Mouse (Mus musculus): ENCODE measurements around the gene Enkur. TPM values are rescaled to one million over a fixed set of nuclear protein-coding genes. Genes with fewer than 3 reads are reported as not detected.
A peak's percentile ranks its signal among the peaks of the same experiment; 100 is the strongest.

The Enkur gene
- total and polyA plus RNA-seq, 2 experiments from 2014 or later = 3.8 TPM; not detected in 1

DNA sequence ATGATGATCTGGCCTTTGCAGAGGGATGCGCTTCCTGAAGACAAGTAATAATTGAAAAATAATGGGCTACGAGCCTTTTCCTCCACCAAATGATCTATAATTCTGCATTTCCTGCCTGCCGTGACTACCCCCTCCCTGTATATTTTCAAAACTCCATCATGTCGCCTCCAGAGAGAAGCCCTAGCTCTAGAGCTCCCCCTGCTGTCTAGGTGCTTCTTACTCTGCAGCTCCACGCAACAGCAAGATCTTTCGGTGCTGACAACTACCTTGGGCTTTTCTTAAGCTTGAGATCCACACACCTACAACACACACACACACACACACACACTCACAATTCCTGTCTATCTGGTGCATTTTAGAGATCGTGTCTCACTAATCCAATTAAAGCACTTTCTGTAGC is 17.6 kb downstream of the Enkur start:
- Histone ChIP-seq H3K4me2 (ENCODE audit: low read depth, low read length) (no peak overlapping the region), H3K27me3 (ENCODE audit: control insufficient read depth, insufficient read depth, low read length) (no peaks in the 10 kb centered on the region), H3K4me1 (ENCODE audit: control insufficient read depth, insufficient read depth) (no peaks in the 10 kb centered on the region), H3K4me3 (ENCODE audit: low read depth, low read length) (no peak overlapping the region), H3K9me3 (replicated peaks; ENCODE audit: control insufficient read depth, low read length) (no peaks in the 10 kb centered on the region), H3K36me3 (replicated peaks; ENCODE audit: control insufficient read depth, insufficient read depth, low read length) (no peaks in the 10 kb centered on the region), H3K27ac (ENCODE audit: low read depth) (no peak overlapping the region), H3K9ac (replicated peaks; ENCODE audit: low read depth, low read length) (no peak overlapping the region)
- TF ChIP-seq CTCF (IDR thresholded peaks at IDR 0.05; ENCODE audit: low read depth) = peak; percentile 67
- no peak for TF ChIP-seq EP300 (IDR thresholded peaks at IDR 0.05; ENCODE audit: low read depth)
- WGBS = 44% methylated on average over 7 of the region's 7 CpGs
- no peak for DNase-seq (ENCODE audit: low spot score)
- ATAC-seq (ENCODE audit: insufficient read depth, low read depth) = no peak

GRCm38 (mm10) chr2:21182811-21183210 is 22.4 kb downstream of the Enkur start:
- Histone ChIP-seq H3K4me1 (ENCODE audit: control insufficient read depth, insufficient read depth) (no peaks in the 10 kb centered on the region), H3K4me3 (ENCODE audit: low read depth, low read length) (no peak overlapping the region), H3K4me2 (ENCODE audit: low read depth, low read length) (no peak overlapping the region), H3K27me3 (ENCODE audit: control insufficient read depth, insufficient read depth, low read length) (no peaks in the 10 kb centered on the region), H3K36me3 (replicated peaks; ENCODE audit: control insufficient read depth, insufficient read depth, low read length) (no peaks in the 10 kb centered on the region), H3K9me3 (replicated peaks; ENCODE audit: control insufficient read depth, low read length) (no peaks in the 10 kb centered on the region), H3K27ac (ENCODE audit: low read depth) (no peak overlapping the region), H3K9ac (replicated peaks; ENCODE audit: low read depth, low read length) (no peak overlapping the region)
- ATAC-seq (ENCODE audit: insufficient read depth, low read depth) (no peak), DNase-seq (ENCODE audit: low spot score) (no peak)
- 45% methylated on average over 1 of the region's 1 CpGs for WGBS
- TF ChIP-seq EP300 (IDR thresholded peaks at IDR 0.05; ENCODE audit: low read depth) (no peak), CTCF (IDR thresholded peaks at IDR 0.05; ENCODE audit: low read depth) (no peak)

DNA sequence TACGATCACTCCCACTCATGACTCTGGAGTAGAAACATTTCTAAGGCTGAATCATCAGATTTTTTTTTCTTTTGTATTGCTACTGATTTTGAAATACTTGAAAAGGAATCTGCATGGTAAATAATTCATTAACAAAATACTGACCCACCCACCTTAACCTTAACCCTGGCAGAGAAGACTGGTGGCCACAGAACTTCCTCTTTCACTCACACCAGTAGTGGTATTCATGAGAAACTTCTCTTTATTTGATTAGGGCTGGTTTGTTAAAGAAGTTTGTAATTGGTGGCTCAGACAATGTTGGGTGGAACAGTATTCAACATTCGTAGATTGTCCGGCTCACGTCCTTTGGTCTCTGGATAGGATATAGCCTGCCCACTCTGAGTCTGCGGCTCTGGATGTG is 26.0 kb downstream of the Enkur start:
- TF ChIP-seq CTCF (IDR thresholded peaks at IDR 0.05; ENCODE audit: low read depth) (no peak), EP300 (IDR thresholded peaks at IDR 0.05; ENCODE audit: low read depth) (no peak)
- ATAC-seq (ENCODE audit: insufficient read depth, low read depth) (no peak), DNase-seq (ENCODE audit: low spot score) (no peak)
- no peaks in the 10 kb centered on the region for H3K36me3 ChIP-seq (replicated peaks; ENCODE audit: control insufficient read depth, insufficient read depth, low read length)
- no peak overlapping the region for H3K27ac ChIP-seq (ENCODE audit: low read depth)
- H3K27me3 ChIP-seq (ENCODE audit: control insufficient read depth, insufficient read depth, low read length) = no peaks in the 10 kb centered on the region
- no peaks in the 10 kb centered on the region for H3K4me1 ChIP-seq (ENCODE audit: control insufficient read depth, insufficient read depth)
- 89% methylated on average over 5 of the region's 5 CpGs for WGBS
- no peak overlapping the region for H3K4me2 ChIP-seq (ENCODE audit: low read depth, low read length)
- no peak overlapping the region for H3K4me3 ChIP-seq (ENCODE audit: low read depth, low read length)
- H3K9me3 ChIP-seq (replicated peaks; ENCODE audit: control insufficient read depth, low read length) = no peaks in the 10 kb centered on the region
- H3K9ac ChIP-seq (replicated peaks; ENCODE audit: low read depth, low read length) = no peak overlapping the region

GRCm38 (mm10) chr2:21172797-21173196 is 32.4 kb downstream of the Enkur start:
- Histone ChIP-seq H3K4me3 (ENCODE audit: low read depth, low read length) (no peak overlapping the region), H3K4me1 (ENCODE audit: control insufficient read depth, insufficient read depth) (no peaks in the 10 kb centered on the region), H3K36me3 (replicated peaks; ENCODE audit: control insufficient read depth, insufficient read depth, low read length) (no peaks in the 10 kb centered on the region), H3K27ac (ENCODE audit: low read depth) (no peak overlapping the region), H3K4me2 (ENCODE audit: low read depth, low read length) (no peak overlapping the region), H3K27me3 (ENCODE audit: control insufficient read depth, insufficient read depth, low read length) (no peaks in the 10 kb centered on the region), H3K9me3 (replicated peaks; ENCODE audit: control insufficient read depth, low read length) (0 out of 2 replicates have a peak, but pooled peaks cover 4% of the 10 kb centered on the region), H3K9ac (replicated peaks; ENCODE audit: low read depth, low read length) (no peak overlapping the region)
- no peak for DNase-seq (ENCODE audit: low spot score)
- ATAC-seq (ENCODE audit: insufficient read depth, low read depth) = no peak
- TF ChIP-seq CTCF (IDR thresholded peaks at IDR 0.05; ENCODE audit: low read depth) (no peak), EP300 (IDR thresholded peaks at IDR 0.05; ENCODE audit: low read depth) (no peak)
- 77% methylated on average over 3 of the region's 3 CpGs for whole genome bisulfite sequencing

- Histone ChIP-seq H3K9me3 (replicated peaks; ENCODE audit: control insufficient read depth, low read length) (0 out of 2 replicates have a peak, but pooled peaks cover 4% of the 10 kb centered on the region), H3K4me2 (ENCODE audit: low read depth, low read length) (no peak overlapping the region), H3K9ac (replicated peaks; ENCODE audit: low read depth, low read length) (no peak overlapping the region), H3K36me3 (replicated peaks; ENCODE audit: control insufficient read depth, insufficient read depth, low read length) (no peaks in the 10 kb centered on the region), H3K4me3 (ENCODE audit: low read depth, low read length) (no peak overlapping the region), H3K27me3 (ENCODE audit: control insufficient read depth, insufficient read depth, low read length) (no peaks in the 10 kb centered on the region), H3K4me1 (ENCODE audit: control insufficient read depth, insufficient read depth) (no peaks in the 10 kb centered on the region), H3K27ac (ENCODE audit: low read depth) (no peak overlapping the region)
- no peak for TF ChIP-seq EP300 (IDR thresholded peaks at IDR 0.05; ENCODE audit: low read depth)
- TF ChIP-seq CTCF (IDR thresholded peaks at IDR 0.05; ENCODE audit: low read depth) = no peak
- DNase-seq (ENCODE audit: low spot score) (no peak), ATAC-seq (ENCODE audit: insufficient read depth, low read depth) (no peak)
- WGBS = 71% methylated on average over 1 of the region's 1 CpGs
These were observed 37.2 kb downstream of the Enkur start for GRCm38 (mm10) chr2:21167916-21168315.

DNA sequence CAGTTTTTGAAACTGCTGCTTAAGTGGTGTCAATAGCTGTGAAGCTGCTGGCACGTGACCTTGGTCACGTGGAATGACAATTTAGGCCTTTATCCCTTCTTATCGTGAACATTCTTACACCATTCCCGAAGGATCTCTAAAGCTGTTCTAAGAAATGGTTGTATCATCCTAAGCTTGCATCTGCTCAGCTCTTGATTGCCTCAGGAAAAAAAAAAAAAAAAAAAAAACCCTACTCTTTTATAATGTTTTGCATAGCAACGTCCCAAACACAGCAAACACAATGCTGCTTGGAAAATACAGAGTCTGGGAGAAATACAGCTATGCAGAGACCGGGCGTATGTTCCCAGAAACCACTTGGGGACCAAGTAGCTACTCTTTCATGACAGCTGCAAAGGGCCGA is 40.9 kb downstream of the Enkur start:
- Histone ChIP-seq H3K27ac (ENCODE audit: low read depth) (no peak overlapping the region), H3K9ac (replicated peaks; ENCODE audit: low read depth, low read length) (no peak overlapping the region), H3K4me1 (ENCODE audit: control insufficient read depth, insufficient read depth) (no peaks in the 10 kb centered on the region), H3K27me3 (ENCODE audit: control insufficient read depth, insufficient read depth, low read length) (no peaks in the 10 kb centered on the region), H3K36me3 (replicated peaks; ENCODE audit: control insufficient read depth, insufficient read depth, low read length) (no peaks in the 10 kb centered on the region), H3K9me3 (replicated peaks; ENCODE audit: control insufficient read depth, low read length) (no peaks in the 10 kb centered on the region), H3K4me2 (ENCODE audit: low read depth, low read length) (no peak overlapping the region), H3K4me3 (ENCODE audit: low read depth, low read length) (no peak overlapping the region)
- DNase-seq (ENCODE audit: low spot score) (peak; percentile 30), ATAC-seq (ENCODE audit: insufficient read depth, low read depth) (peak; percentile 58)
- TF ChIP-seq EP300 (IDR thresholded peaks at IDR 0.05; ENCODE audit: low read depth) (no peak), CTCF (IDR thresholded peaks at IDR 0.05; ENCODE audit: low read depth) (no peak)
- 63% methylated on average over 8 of the region's 8 CpGs for WGBS
